Mouse (Mus musculus): ENCODE measurements at regions not wholly inside any gene's neighbourhood (a gene's known extent, or its start where the extent isn't known, plus 50 kb on each side); places are given as distances from the start of the nearest gene placed in this dataset.
A peak's percentile ranks its signal among the peaks of the same experiment; 100 is the strongest.

- DNase-seq = no peak
These were observed 584.3 kb downstream of the Slc4a3 start for GRCm38 (mm10) chr1:76130353-76130752.

DNA sequence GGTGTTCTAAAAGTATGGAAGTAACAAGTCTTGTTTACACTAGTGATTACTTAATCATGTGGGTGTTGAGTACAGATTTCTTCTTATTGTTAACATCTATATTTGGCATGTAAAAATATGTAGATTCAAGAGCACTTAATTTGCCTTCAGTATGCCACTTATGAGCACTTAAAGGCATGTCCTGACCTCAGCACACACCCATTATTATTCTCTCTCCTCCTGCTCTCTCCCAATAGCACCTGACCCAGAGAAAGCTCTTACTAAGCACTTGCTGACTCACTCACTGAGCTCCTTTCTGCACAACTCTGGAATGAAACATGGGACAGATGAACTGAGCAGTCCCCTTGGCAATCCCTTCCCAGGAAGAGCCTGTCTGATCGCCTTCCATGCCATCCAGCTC, 590.7 kb downstream of the Slc4a3 start:
- DNase-seq = no peak

GRCm38 (mm10) chr1:76137701-76138100, 591.6 kb downstream of the Slc4a3 start:
- DNase-seq = no peak

DNA sequence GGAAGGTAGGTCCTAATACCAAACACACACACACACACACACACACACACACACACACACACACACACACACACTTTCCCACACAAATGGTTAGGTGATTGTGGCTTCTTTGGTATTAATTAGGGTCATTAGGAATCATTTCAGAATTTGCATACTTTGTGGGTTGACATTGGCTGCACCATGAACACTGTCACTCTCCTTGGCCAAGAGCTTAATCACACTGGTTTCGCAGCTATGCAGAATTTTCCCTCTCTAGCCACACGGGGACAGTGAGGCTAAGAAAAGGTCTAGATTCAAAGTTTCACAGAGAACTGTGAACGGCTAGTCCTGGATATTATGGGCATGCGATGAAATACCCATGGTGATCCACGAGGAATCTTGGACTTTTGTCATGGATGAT, 597.5 kb downstream of the Slc4a3 start:
- no peak for DNase-seq

GRCm38 (mm10) chr1:76148963-76149362, 602.9 kb downstream of the Slc4a3 start:
- DNase-seq = no peak

- DNase-seq = peak; percentile 4
These were observed 610.2 kb downstream of the Slc4a3 start for GRCm38 (mm10) chr1:76156291-76156690.

DNA sequence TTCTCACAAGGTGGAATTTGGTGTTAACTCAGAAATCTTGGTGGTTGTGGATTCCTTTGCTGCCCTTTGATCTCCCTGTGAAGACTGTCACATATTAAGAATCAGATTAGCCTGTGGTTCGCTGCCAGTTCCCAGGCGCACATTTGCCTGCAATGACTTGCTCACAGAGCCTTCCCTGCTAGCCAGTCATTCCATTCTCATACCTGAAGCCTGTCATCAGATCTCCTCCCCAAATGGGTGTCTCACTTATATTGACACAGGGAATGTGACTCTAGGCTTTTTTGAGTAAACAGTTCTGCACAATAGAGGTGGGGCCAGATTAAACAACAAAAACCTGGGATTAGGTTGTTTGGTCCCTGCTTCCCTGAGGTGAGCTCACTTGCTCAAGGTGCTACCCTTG, 621.4 kb downstream of the Slc4a3 start:
- no peak for DNase-seq

GRCm38 (mm10) chr1:76181181-76181580, 635.1 kb downstream of the Slc4a3 start:
- DNase-seq = no peak

DNA sequence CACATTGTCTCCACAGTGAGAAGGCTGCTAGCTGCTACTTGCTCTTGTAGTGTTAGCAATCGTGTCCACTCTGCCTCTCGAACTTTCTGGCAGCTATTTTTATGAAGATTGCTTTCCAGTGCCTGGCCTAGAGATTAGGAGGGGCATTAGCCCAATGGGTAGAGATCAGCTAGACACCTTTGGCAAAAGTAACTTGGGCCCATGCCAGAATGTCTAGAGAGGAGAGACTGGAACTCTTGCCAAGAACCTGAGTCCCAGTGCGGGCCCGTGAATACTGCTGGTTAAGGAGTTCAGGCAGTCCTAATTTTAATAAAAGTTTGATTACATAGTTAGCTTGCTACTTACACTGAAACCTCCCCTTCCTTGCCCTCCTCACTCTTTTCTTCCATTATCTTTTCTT, 648.8 kb downstream of the Slc4a3 start:
- no peak for DNase-seq

GRCm38 (mm10) chr1:76197651-76198050, 651.6 kb downstream of the Slc4a3 start:
- DNase-seq = no peak

- DNase-seq = no peak
These were observed 654.8 kb downstream of the Slc4a3 start for GRCm38 (mm10) chr1:76200906-76201305.

- DNase-seq = no peak
These were observed 666.4 kb downstream of the Slc4a3 start for GRCm38 (mm10) chr1:76212486-76212885.

- DNase-seq = no peak
These were observed 698.7 kb downstream of the Slc4a3 start for GRCm38 (mm10) chr1:76244721-76245120.

- DNase-seq = peak; percentile 14
These were observed 700.2 kb downstream of the Slc4a3 start for GRCm38 (mm10) chr1:76246181-76246796.

DNA sequence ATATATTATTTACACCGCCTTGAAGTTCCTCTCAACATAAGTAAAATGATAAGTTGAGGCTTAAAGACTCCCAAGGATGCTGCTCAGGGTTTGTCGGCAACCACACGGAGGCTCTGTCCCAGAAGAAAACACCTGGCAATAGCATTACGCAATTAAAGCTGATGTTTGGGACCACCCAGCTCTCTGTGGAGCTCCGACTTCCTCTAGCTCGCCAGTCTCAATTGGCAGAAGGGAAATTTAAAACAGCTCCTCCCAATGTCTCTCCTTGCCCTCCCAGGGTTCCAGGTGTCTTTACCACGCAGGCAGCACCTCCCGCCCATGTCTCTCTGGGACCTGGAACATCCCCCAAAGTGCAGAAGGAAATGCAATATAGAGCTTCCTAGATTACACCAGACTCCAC, 701.1 kb downstream of the Slc4a3 start:
- DNase-seq = no peak

DNA sequence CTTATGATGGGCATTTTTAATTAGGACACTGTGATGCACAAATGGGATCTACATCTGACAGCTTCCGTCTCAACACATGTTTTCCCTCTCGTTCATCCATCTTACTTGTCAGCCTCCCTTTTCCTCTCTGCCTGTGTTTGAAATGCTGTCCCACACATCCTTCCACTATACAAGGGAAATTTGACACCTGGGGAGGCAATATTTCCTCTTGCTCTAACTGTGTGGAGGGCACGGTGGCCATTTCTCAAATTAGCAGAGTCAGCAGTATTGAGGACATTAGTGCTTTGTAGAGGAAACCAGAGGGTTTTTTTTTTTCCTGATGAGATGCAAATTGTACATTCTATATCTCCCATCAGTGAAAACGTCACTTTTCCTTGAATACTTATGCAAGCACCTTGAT, 712.2 kb downstream of the Slc4a3 start:
- DNase-seq = no peak

GRCm38 (mm10) chr1:76276148-76276547, 730.1 kb downstream of the Slc4a3 start:
- DNase-seq = no peak

GRCm38 (mm10) chr1:76276624-76277023, 730.6 kb downstream of the Slc4a3 start:
- no peak for DNase-seq

GRCm38 (mm10) chr1:76283322-76283721, 737.3 kb downstream of the Slc4a3 start:
- no peak for DNase-seq

DNA sequence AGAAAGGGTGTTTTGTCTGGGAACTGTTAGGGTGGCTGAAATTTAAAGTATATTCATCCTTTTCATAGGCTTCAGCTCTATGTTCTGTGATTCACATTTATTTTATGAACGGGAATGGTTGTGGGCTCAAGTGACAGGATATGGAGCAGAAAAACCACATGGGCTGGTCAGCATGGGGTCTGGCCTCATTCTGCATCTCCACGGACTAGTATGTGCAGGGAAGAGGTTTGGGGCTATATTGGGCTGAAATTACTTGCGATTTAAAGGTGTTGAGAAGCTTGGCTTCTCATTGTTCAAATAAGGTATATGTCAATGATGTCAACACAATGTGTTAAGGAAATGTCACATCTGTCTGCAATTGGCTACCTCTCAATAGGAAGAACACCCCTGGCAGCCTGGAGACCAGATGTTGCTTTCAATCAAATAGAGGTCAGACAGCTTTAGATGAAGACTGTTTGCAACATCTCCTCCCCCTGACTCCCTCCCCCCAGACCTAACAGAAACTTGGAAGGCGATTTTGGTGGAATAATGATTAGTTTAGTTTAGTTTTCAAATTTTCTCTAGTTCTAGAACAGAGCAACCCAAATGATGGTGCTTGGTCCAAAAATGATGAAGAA, 777.0 kb downstream of the Slc4a3 start:
- no peak for DNase-seq

DNA sequence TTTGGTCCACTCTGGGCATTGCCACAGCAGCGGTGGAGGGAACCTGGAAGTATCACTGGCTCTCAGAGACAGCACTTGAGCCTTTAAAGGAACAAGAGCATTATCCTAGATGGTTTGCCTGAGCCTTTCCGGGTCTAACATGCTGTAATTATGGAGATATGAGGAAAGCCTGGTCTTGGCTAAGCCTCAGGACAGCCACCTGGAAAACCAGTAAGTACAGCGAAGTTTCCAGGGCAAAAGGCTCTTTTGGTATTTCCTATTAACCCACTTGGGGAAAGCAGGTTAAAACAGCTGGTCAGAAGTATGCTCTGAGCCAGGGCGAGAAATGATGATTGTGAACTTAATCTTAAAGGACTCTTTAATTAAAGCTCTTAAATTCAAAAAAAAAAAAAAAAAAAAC, 777.5 kb downstream of the Slc4a3 start:
- no peak for DNase-seq

GRCm38 (mm10) chr1:76336011-76336410, 789.9 kb downstream of the Slc4a3 start:
- DNase-seq = peak; percentile 69

- no peak for DNase-seq
These were observed 816.0 kb downstream of the Slc4a3 start for GRCm38 (mm10) chr1:76362106-76362505.

GRCm38 (mm10) chr1:76373931-76374330, 827.9 kb downstream of the Slc4a3 start:
- DNase-seq = no peak

DNA sequence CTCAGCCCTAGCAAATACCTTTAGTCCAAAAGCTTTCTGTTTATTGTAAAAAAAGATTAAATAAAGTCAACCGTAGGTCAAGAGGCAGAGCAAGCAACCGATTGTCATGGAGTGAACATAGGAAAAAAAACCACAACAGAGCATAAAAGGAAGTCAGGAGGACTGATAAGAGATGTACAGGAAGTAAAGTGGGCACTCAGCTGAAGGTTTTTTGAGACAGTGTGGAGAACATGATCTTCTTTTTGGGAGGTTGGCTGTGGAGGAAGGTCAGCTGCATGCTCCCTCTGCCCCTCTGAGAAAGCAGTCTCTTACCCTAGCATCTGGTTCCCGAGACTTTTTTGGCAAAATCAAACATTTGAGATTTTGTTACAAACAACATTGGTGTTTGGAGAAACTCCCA, 832.1 kb downstream of the Slc4a3 start:
- DNase-seq = no peak
